Mouse (Mus musculus): ENCODE results near the gene Ubac2.

Gene Ubac2

DNA sequence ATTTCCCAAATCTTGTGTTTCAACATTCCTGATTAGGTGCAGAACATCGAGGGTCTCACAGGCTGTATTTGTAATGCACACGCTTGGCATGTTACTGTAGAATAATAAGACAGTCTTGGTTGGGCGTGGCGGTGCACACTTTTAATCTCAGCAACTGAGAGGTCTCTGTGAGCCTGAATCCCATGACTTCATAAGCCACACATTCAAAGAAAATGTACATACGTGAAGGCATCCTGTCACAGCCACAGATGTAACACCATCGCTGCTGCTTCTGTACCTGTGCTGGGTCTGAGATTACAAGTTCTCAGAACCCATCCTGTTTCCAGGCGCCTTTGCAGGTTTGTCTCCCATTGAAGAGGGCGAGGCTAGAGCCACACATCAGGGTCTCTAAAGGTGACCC lies 133.3 kb downstream of the Ubac2 start:
- no peak for DNase-seq

DNA sequence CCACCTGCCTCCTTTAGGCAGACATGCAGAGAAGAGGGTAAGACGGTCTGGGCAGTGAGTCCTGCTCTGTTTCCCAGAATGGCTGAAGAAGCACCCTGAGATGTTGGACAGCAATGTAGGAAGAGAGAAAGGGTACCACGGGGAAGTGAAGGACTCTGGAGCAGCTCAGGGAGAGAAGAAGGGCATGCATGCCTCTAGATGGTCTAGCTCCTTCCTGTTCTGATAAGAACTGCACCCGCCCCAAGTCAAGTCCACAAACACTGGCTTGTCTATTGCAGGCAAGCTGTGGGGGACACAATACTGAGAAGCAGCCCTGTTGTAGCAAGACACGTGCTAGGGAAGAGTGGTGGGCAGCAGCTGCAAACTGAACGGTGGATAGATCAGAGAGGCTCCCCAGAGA lies 133.8 kb downstream of the Ubac2 start:
- no peak for DNase-seq

DNA sequence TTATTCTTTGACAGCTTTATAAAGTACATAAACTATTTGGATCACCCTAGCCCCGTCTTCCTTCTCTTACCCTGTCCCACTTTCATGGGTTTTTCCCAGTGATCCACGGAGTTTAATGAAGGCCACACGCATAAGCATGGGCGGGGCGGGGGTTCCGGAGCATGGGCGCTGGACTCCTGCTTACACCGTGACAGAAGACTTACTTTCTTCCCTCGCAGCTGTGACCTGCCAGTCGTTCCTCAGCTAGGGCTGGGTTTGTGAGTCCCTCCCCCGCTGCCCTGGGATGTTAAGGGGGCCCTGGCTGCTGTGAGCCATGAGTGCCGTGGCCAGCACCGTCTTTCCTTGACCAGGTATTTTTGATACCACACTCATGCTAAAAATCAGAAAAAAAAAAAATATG lies 134.4 kb downstream of the Ubac2 start:
- no peak for DNase-seq

DNA sequence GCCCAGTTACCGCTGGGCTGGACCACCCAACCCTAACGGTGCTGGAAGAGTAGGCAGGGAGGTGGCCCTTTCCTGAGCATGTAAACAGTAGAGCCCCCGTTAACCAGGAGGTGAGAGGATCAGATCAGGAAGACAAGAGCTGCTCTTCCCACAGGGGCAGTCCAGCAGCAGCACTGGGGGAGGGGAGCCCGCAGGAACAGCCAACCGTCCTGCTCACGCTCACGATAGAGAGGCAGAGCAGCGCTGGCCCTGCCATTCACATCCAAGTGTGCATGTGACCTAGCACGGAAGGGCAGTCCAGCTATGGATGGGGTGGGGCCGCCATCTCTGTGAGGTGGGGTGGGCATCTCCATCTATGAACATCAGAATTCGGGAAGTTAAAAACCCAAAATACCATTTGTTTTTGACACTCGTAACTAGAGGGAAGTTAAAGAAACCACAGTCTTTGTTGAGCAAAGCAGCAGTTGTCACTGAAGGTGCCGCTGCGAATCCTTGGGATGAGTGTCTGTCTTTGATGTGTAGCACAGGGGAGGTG lies 135.1 kb downstream of the Ubac2 start:
- DNase-seq = no peak

DNA sequence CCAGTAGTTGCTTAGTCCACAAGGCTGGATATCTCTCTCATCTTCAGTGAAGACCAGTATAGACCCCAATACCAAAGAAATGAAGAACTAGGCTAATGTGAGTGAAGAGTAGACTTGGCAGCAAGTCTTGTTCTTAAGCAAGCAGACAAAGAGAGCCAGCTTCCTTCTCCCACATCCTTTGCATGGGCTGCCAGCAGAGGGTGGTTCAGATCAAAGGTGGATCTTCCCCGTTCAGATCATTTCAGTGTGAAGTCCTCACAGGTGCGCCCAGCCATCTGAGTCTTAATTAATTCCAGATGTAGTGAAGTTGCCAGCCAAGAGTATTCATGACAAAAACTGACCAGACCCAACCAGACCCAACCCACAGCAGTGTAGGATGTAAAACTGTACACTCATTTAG lies 139.5 kb downstream of the Ubac2 start:
- no peak for DNase-seq

DNA sequence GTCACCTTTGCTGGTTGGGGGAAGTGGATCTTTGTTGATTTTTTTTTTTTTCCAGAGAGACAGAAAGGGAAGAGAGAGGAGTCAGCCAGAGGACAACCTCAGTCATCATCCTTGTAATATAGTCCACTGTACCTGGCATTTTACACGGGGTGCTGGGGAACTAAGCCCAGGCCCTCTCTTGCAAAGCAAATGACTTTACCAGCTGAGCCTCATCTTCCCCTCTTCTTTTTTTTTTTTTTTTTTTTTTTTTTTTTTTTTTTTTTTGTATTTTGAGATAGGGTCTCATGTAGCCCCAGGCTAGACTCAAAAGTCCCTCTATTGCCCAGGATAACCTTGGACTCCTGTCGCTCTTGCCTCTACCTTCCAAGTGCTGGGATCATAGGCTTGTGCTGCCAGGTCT lies 141.0 kb downstream of the Ubac2 start:
- no peak for DNase-seq

DNA sequence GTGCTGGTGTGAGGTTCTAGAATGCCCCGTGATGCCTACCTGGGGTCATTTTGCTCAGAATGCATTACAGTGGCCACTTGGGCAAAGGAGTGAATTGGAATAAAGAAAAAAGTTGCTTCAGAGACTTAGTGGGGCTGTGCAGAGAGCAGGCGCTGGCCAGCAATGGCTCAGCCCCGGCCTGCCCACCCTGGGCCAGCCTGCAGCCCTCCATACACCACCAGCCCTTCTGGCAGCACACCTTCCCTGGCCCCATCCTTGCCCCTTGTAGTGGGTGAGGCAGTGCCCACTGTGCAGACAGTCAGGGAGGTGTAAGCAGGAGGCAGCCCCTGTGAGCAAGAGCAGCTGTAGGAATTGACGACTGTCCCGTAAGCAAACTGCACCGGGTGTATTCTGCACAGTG lies 142.1 kb downstream of the Ubac2 start:
- no peak for DNase-seq

DNA sequence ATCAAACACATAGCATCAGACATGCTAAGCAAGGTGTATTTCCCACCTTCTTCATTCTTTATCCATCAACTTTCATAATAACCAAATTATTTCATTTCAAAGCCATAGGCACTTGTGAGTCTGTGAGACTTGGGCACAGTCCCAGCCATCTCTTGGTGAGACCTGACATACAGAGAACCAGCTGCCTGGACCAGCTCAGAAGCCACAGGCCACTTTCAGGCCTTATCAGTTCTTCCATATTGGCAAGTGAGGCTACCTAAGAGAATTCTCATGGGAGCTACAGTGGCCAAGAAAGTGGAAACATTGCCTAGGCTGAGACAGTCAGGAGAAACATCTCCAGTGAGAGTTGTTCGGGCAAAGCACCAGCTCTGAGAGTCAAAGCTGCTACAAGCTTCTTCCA lies 144.6 kb downstream of the Ubac2 start:
- DNase-seq = no peak

DNA sequence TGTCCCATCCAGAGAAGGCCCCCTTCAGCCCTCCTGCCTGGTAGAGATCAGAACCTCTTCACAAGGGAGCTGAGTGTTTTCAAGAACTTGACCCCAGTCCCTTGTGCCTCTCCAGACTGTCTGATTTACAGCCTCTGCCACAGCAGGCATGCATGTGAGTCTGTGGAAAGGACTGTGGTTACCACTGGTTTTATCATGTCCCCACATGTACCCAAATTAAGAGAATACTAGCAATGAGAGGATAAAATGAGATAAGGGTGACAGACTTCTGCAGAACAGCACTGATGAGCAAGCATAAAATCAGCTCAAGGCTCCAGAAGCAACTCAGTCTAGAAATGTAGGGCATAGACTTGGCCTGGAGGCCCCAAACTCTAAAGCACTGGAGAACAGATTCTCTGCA lies 145.5 kb downstream of the Ubac2 start:
- DNase-seq = no peak

DNA sequence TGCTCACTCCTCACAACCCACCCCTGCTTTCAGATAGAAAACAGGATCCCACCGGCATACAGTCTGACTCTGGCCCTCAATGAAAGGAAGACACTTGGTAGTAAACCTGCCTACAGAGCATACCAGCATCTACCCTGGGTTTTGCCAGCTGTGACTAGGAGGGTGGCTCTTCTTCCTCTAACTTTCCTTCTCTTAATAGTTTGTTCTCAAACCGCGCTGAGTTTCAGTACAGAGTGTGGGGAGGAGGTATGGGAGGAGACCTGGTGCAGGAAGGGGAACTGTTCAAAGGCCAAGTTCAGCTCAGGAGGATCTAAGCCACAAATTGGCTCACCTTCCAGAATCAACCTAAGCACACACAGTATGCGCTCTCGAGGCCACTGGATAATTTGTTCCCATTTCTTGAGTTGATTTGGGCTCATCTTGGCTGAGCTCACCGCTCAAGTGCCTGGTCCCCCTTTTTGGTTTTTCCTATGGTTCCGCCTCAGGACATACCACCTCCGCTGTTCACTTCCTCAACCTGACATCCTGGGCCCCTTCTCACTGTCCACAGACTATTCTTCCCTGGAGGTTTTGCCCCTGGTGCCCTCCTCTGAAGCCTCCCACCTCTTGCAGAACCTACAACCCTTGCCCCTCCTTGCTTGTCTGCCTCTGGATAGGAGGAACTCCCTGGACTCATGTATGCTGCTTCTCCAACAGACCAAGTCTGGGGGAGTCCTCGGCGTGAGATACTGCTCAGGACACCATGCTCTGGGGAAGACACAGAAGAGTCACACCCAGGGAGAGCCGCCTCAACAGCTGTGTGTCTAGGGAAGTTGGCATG lies 150.7 kb downstream of the Ubac2 start:
- DNase-seq = no peak

DNA sequence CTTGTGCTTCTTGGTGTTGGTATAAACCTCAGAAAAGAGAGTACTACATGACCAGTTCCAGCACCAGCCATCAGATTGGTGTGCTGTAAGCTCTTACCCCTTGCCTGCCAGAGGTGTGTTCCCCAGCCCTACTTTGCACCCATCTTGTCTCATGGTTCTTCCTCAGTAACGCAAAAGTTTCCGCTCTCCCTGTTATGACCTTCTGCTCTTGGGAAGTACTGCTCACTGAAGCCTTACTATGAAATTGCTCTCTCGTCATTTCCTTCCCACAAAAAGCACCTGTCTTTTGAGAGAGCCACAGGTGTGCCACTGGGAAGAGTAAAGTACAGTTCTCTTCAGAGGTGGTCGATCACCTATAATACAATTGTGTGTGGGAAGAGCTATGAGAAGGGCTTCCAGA lies 151.4 kb downstream of the Ubac2 start:
- DNase-seq = no peak

DNA sequence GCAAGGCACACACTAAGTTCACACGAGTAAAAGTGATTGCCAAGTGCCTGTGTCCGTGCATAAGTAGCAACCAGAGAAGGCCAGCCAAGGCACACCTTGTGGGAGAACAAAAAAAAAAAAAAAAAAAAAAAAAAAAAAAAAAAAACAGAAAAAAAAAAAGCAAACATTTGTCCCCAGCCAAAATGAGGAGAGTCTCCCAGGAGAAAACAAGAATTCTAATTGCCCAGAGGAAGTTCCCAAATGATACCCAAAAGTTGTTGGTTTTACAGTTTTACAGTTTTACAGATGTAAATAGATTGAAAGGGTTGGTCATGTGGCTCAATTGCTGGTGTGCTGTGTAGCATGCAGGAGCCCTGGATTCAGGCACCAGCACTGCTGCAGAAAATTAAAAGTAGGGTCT lies 153.6 kb downstream of the Ubac2 start:
- no peak for DNase-seq

DNA sequence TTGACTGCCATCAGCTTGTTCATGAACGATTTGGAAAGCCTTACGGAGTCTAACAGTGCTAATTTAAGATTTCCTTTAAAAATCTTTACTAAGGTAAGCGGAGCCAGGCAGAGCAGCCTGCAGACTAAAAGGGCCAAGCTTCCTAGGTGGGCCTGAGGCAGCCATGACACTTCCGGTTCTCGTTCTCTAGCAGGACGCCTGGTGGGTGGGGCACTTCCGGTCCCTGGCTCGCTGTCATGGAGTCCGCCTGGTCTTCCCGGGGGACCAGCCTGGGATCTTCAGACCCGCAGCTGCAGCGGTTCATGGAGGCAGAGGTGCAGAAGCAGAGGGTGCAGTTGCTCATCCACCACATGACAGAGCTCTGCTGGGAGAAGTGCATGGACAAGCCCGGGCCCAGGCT lies 156.0 kb downstream of the Ubac2 start, which contains the start of gene Timm8a2:
Timm8a2 (plus strand) TSS at position 224 of the 400 bp plus-strand sequence.
- DNase-seq = no peak

DNA sequence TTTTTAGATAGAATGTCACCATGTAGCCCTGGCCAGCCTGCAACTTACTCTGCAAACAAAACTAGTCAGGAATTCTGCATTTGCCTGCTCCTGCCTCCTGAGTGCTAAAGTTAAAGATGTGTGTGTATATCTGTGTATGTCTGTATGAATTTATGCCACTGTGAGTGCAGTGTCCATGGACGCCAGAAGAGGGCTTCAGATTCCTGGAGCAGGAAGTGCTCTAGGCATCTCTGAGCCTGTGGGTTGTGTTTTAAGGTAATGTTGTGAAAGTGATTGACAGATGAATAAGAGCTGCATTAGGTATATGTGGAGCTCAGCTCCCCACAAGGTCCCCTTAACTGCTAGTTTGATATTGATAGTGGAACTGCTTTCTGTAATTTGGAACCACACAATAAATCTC lies 156.8 kb downstream of the Ubac2 start:
- DNase-seq = no peak

DNA sequence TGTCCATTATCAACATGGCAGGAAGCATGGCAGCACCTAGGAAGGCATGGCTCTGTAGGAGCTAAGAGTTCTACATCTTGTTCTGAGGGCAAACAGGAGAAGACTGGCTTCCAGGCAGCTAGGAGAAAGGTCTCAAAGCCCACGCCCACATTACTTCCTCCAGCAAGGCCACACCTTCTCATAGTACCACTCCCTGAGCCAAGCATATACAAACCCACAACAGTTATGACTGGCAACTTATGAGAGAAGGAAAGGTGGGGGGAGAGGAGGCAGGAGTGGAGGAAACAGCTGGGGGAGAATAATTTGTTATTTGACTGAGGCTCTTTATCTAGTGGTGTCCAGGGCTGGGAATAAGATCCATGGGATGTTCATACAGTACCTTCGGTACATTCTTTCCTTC lies 157.4 kb downstream of the Ubac2 start:
- DNase-seq = no peak

DNA sequence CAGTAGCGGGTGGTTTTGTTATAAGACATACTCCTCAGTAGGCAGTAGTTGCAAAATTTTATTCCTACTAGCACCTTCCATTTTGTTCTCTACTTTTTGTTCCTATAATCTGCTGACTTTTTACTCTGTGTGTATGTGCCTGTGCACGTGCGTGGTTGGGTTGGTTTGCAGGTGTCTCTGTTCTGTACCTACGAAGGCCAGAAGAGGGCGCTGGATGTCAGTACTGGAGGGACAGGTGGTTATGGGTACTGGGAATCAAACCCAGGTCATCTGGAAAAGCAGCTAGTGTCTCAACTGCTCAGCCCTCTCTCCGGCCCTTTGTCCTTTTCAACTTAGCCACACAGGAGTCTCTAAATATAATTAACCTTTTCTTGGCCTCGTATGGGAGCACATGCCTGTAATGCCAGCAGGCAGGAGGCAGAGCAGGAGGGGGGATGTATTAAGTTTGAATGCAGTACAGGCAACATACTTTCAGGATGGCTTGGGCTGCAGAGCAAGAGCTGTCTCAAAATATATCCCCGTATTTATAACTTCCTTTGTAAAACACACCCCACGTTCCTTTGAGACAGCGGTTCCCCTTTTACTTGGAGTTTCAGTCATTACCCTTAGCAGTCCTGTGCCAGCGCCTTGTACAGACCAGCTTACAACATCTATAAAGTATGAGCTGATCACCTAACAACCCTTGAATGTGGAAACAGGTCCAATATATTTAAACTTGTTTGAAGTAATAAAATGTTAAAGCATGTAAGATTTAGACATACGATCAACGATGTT lies 160.6 kb downstream of the Ubac2 start:
- no peak for DNase-seq

DNA sequence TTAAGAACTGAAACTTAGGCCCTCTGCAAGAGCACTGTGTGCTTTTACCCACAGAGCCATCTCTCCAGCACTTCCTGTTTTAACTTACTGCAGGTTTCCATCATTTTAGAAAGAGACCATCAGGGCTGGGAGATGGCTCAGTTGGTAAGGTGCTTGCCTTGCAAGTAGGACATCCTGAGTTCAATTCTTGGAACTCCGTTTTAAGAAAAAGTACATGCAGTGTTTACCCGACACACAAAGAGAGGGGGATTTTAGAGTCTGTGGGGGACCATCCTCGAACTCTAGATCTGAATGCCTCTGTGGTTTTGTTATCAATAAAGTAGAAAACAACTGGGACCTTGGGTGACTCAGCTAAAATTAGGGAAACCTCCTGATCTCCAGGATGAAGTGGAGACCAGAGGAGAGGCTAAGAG lies 163.0 kb downstream of the Ubac2 start:
- no peak for DNase-seq

DNA sequence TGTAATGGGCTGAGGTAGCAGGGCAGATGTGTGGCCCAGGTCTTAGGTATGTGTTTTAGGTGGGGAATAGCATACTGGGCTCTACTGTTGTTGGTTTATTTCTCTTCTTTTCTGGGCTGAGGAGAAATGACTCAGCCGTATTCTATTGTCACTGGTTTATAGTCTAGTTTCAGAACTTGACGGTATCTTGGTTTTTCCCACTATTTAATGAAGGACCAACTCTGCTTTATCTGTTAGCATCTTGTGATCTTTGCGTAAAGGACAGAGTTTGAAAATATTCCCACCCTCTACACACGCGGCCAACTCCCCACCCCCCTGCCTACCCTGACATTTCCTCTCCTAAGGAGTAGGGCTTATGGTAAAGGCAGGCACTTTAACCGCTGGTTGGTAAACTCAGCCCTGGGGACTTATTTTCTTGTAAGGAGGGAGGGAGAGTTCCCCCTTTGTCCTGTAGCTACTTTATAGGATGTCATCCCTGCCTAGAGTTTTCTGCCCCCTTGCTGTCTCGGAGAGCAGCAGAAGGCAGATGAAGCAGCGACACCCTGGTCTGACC lies 163.8 kb downstream of the Ubac2 start:
- DNase-seq = no peak

DNA sequence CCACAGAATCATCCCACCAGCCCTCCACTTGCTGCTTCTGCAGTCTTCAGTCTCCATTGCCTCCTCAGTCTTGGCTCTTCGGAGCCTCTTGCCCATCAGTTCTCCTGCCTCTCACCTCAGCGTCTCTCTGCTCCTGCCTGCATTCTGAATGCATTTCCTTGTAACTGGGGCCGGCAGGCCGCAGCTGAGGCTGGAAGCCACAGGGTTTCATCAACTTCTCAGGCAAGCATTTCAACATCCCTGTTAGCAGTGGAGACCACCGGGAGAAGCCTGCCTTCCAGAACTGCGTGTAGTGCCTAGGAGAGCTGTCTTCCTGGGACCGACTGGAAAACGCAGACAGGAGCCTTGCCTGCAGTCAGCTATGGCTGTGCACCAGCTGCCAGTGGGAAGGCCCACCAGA lies 169.4 kb downstream of the Ubac2 start:
- no peak for DNase-seq

DNA sequence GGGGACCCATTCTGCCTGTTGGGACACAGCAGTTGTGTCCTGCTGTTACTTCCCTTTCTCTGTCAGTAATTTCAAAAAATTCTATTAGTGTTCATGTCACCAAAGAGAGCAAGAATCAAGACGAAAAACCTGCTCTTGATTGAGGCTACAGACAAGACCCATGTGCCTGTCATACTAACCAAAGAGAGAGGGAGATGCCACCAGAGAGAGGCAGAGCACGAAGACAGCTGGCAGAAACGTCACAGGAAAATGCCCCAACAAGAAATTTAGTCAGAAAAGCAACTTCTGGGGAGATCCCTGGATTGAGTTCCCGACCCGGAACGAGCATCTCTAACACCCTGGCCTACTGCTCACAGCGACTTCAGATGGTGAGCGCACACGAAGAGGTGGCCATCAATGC lies 170.4 kb downstream of the Ubac2 start:
- no peak for DNase-seq

DNA sequence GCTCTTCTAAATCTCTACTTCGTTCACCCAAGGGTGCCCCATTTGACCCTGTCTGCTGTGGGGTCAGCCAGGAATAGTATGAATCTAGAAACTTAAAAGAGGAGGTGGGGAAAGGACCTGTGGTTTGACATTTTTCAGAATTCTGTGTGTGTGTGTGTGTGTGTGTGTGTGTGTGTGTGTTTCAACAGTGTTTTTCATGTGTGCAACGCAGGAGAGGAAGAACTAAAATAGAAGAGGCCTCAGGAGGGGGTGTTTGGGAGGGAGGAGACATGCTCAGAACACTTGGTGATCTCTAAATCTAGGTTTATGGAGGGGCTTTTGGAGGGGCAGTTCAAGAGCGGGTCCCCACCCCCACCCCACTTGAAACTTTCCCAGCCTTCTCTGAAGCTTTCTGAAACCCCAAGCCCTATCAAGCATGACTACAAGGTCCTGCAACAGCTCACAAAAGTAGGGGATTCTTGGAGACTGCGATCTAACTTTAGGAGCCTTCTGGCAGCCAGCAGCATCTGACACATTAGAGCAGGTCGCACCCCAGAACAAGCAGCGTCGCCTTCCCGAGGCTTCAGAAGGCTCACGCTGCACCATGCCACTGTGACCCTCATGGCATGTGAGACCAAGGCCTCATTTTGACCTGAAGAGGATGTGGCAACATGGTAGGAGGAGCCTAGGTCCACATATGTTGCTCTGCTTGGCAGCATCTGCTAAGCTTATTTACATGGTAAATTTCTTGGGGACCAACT lies 174.6 kb downstream of the Ubac2 start:
- no peak for DNase-seq

DNA sequence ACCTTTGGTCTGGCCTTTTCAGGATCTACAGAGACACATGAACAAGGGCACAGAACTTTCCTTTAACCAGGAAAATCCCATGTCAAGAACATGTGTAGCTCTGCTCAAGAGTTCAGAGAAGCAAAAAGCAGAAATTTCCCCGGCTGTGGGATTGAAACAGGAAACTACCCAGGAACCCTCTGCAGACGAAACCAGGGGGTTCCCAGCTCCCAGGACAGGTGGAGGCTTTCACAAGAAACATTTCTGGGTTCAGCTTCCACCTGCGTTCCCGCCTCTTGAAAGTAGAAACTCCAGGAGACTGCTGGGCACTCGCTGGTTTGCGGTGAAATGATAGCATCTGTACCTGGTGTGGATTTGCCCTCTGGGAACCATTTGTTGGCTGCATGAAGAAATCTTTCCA lies 178.5 kb downstream of the Ubac2 start:
- no peak for DNase-seq

DNA sequence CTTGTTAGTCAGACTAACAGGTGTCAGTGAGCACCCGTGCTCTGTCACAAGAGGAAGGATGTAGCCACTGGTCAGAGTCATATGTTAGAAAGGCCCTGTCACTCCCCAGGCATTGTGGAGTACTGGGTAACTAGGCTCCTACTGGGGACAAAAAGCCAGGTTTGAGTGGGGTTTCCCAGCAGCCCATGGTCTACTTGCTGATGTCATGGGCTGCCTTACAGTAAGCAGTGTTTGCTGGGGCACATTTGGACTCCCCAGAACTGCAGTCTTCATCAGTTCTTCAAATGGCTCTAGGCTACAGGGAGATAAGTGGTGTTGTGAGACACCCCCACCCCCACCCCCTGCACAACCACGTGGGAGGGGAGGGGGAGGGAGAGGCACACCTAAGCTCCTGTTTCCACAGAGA lies 179.5 kb downstream of the Ubac2 start:
- no peak for DNase-seq
